Comparison of ENCODE assay signal across 10 mouse cellular contexts in genomic region chr11:69656617-69657461, GRCm38 (mm10). TPM values are rescaled to one million over a fixed set of nuclear protein-coding genes. Genes with fewer than 3 reads are reported as not detected.
DNase-seq lines count a peak whose midpoint lies in the region; ATAC-seq and TF ChIP-seq lines count a peak whose summit lies in the region.
"Had no signal": no experiment of that assay in that cellular context is flagged by ENCODE, and none has a peak within 500 bp of the region (broad histone marks: within the 10 kb centered on the region; RNA-seq: fewer than 3 reads in every experiment).

No protein-coding gene starts in this region.

- peak; percentile 37 to 39 for DNase-seq in left cerebral cortex, postnatal 25 days (ENCODE audit: low spot score in 2 of 2)
- DNase-seq in left cerebral cortex, adult 8-10 months (ENCODE audit: low spot score in 2 of 2), result no peak
- DNase-seq in Patski (ENCODE audit: low read depth, low spot score), result no peak
- DNase-seq in embryo, embryonic 9.5 days (ENCODE audit: extremely low spot score), result peak; percentile 71
- peak; percentile 61 to 82 for DNase-seq in spleen, postnatal 4 days (ENCODE audit: low spot score in 2 of 2)
- no peak for DNase-seq in ovary, adult 18-20 months (ENCODE audit: low spot score)

- ATAC-seq in Patski, result no peak
- no peak for ATAC-seq in hindbrain, embryonic 16.5 days
- ATAC-seq in liver, embryonic 16.5 days (ENCODE audit: low read depth), result 0 out of 2 replicates have a peak, but pooled peaks have one; percentile 32

- intact Hi-C loops in left cerebral cortex, postnatal 25 days (cut with DNase I), result no loop called here

- H3K9ac ChIP-seq in hindbrain, embryonic 16.5 days (ENCODE audit: low read depth, low read length), result 0 out of 2 replicates have a peak overlapping the region, but pooled peaks have one; percentile 6
- no peak overlapping the region for H3K9ac ChIP-seq in liver, embryonic 16.5 days (ENCODE audit: low read depth, low read length)
- H3K9ac ChIP-seq: neural tube, embryonic 12.5 days had no signal

- H3K27ac ChIP-seq in hindbrain, embryonic 16.5 days (ENCODE audit: low read depth, low read length), result no peak overlapping the region
- no peak overlapping the region for H3K27ac ChIP-seq in liver, embryonic 16.5 days (ENCODE audit: low read length)
- H3K27ac ChIP-seq: neural tube, embryonic 12.5 days had no signal

- TF ChIP-seq CTCF in Patski (IDR thresholded peaks at IDR 0.05), result peak; percentile 88

- 82% methylated on average over 10 of the region's 10 CpGs for WGBS in hindbrain, embryonic 16.5 days
- 52% methylated on average over 10 of the region's 10 CpGs for WGBS in liver, embryonic 16.5 days (ENCODE audit: insufficient replicate concordance)

- no peaks in the 10 kb centered on the region for H3K27me3 ChIP-seq in Patski
- H3K27me3 ChIP-seq in hindbrain, embryonic 16.5 days (replicated peaks; ENCODE audit: control insufficient read depth, insufficient read depth, low read length), result no peaks in the 10 kb centered on the region
- H3K27me3 ChIP-seq in liver, embryonic 16.5 days (ENCODE audit: control insufficient read depth, insufficient read depth, low read depth, low read length), result no peaks in the 10 kb centered on the region
- H3K27me3 ChIP-seq: neural tube, embryonic 12.5 days had no signal

- H3K4me3 ChIP-seq in hindbrain, embryonic 16.5 days (ENCODE audit: low read length), result no peak overlapping the region
- H3K4me3 ChIP-seq in liver, embryonic 16.5 days (ENCODE audit: low read depth, low read length), result no peak overlapping the region
- H3K4me3 ChIP-seq: neural tube, embryonic 12.5 days had no signal

- POLR2A ChIA-PET in Patski (lab: Charles Lee), result interaction anchor here (1.2 kb wide), 1 partner anchor 28 kb away, joined by 3 read pairs; no protein-coding TSS in a partner anchor

- in situ Hi-C loops in Patski (cut with MboI; ENCODE audit: low pct_unique_long_range_greater_than_20kb), result loop anchor here (5.0 kb wide), 1 partner anchor 90 kb away; no protein-coding TSS in a partner anchor

- H3K9me3 ChIP-seq in hindbrain, embryonic 16.5 days (ENCODE audit: control insufficient read depth, low read length), result no peaks in the 10 kb centered on the region
- no peaks in the 10 kb centered on the region for H3K9me3 ChIP-seq in liver, embryonic 16.5 days (replicated peaks; ENCODE audit: control insufficient read depth, low read length)
- H3K9me3 ChIP-seq: neural tube, embryonic 12.5 days had no signal

- H3K4me1 ChIP-seq in hindbrain, embryonic 16.5 days (ENCODE audit: control insufficient read depth, insufficient read depth, low read depth, low read length), result peaks cover 10% of the 10 kb centered on the region
- H3K4me1 ChIP-seq in liver, embryonic 16.5 days (ENCODE audit: control insufficient read depth, low read depth, low read length), result peaks cover 32% of the 10 kb centered on the region

- no peak overlapping the region for H3K4me2 ChIP-seq in hindbrain, embryonic 16.5 days (ENCODE audit: low read length)
- no peak overlapping the region for H3K4me2 ChIP-seq in liver, embryonic 16.5 days (ENCODE audit: low read depth, low read length)
- H3K4me2 ChIP-seq: neural tube, embryonic 12.5 days had no signal

- H3K36me3 ChIP-seq in hindbrain, embryonic 16.5 days (ENCODE audit: control insufficient read depth, insufficient read depth, low read length), result peaks cover 31% of the 10 kb centered on the region
- H3K36me3 ChIP-seq in liver, embryonic 16.5 days (ENCODE audit: control insufficient read depth, insufficient read depth), result peaks cover 18% of the 10 kb centered on the region

- CTCF ChIA-PET in Patski (lab: Charles Lee), result interaction anchor here (0.7 to 3.1 kb wide), 5 partner anchors 12 to 110 kb away, joined by 3 to 20 read pairs (median 4); partner anchors contain the start of gene Fxr2

RNA-seq across cellular contexts. Expression of gene Sox15, which starts 1.7 kb away (rescaled TPM):
- not detected for total RNA-seq in left cerebral cortex, postnatal 25 days (2021)
- under 1 TPM in 1 of 4 experiments, not detected in 3; 0.46 TPM for total RNA-seq in left cerebral cortex, adult 8-10 months (2022)
- 0.15 TPM for polyA plus RNA-seq in Patski (2021)
- not detected in 2 replicates for polyA plus RNA-seq in hindbrain, embryonic 16.5 days (2015; fragmentation: Nextera tagmentation; extraction: Ambion mirVana)
- 0.11 TPM in 1 of 2 replicates, not detected in the other for polyA plus RNA-seq in liver, embryonic 16.5 days (2015; fragmentation: Nextera tagmentation; extraction: Ambion mirVana)
- polyA plus RNA-seq: frontal cortex, adult 2 months had no signal

RNA-seq across cellular contexts. Expression of gene Mpdu1, which starts 5.6 kb away (rescaled TPM):
- 10 to 100 TPM; 59.1 to 59.7 TPM for total RNA-seq in left cerebral cortex, postnatal 25 days (2021)
- 10 to 100 TPM; 59.3 to 68.7 (median 61.4) TPM for total RNA-seq in left cerebral cortex, adult 8-10 months (2022)
- polyA plus RNA-seq in Patski (2021), result 84.1 TPM
- 104 and 112 TPM in 2 replicates for polyA plus RNA-seq in hindbrain, embryonic 16.5 days (2015; fragmentation: Nextera tagmentation; extraction: Ambion mirVana)
- 34.5 and 35.0 TPM in 2 replicates for polyA plus RNA-seq in liver, embryonic 16.5 days (2015; fragmentation: Nextera tagmentation; extraction: Ambion mirVana)

RNA-seq across cellular contexts. Expression of gene Cd68, which starts 9.1 kb away (rescaled TPM):
- 10 to 100 TPM; 17.5 to 19.6 TPM for total RNA-seq in left cerebral cortex, postnatal 25 days (2021)
- 10 to 100 TPM; 14.1 to 63.3 (median 34.2) TPM for total RNA-seq in left cerebral cortex, adult 8-10 months (2022)
- polyA plus RNA-seq in Patski (2021), result 4.4 TPM
- 10.2 and 11.5 TPM in 2 replicates for polyA plus RNA-seq in hindbrain, embryonic 16.5 days (2015; fragmentation: Nextera tagmentation; extraction: Ambion mirVana)
- polyA plus RNA-seq in liver, embryonic 16.5 days (2015; fragmentation: Nextera tagmentation; extraction: Ambion mirVana), result 32.0 and 35.4 TPM in 2 replicates

RNA-seq across cellular contexts. Expression of gene Eif4a1, which starts 15.4 kb away (rescaled TPM):
- total RNA-seq in left cerebral cortex, postnatal 25 days (2021), result 100 to 1,000 TPM; 323 to 328 TPM
- 100 to 1,000 TPM; 268 to 307 (median 295) TPM for total RNA-seq in left cerebral cortex, adult 8-10 months (2022)
- 592 TPM for polyA plus RNA-seq in Patski (2021)
- 382 and 471 TPM in 2 replicates for polyA plus RNA-seq in hindbrain, embryonic 16.5 days (2015; fragmentation: Nextera tagmentation; extraction: Ambion mirVana)
- polyA plus RNA-seq in liver, embryonic 16.5 days (2015; fragmentation: Nextera tagmentation; extraction: Ambion mirVana), result 223 and 225 TPM in 2 replicates

RNA-seq across cellular contexts. Expression of gene Fxr2, which starts 24.0 kb away (rescaled TPM):
- total RNA-seq in left cerebral cortex, postnatal 25 days (2021), result 100 to 1,000 TPM; 122 to 133 TPM
- total RNA-seq in left cerebral cortex, adult 8-10 months (2022), result 100 to 1,000 TPM; 132 to 147 (median 140) TPM
- polyA plus RNA-seq in Patski (2021), result 82.4 TPM
- polyA plus RNA-seq in hindbrain, embryonic 16.5 days (2015; fragmentation: Nextera tagmentation; extraction: Ambion mirVana), result 32.1 and 34.6 TPM in 2 replicates
- 7.0 and 8.1 TPM in 2 replicates for polyA plus RNA-seq in liver, embryonic 16.5 days (2015; fragmentation: Nextera tagmentation; extraction: Ambion mirVana)

Comparison
In these comparisons a context has a peak if more than half of its experiments do, and no peak if none do; other contexts are left out.
1. DNase-seq: peak in left cerebral cortex, postnatal 25 days (2 of 2), embryo, embryonic 9.5 days (single experiment) and spleen, postnatal 4 days (2 of 2); none in left cerebral cortex, adult 8-10 months (0 of 2), Patski (single experiment) and ovary, adult 18-20 months (single experiment).